Mouse (Mus musculus): Measurements from ENCODE around the gene Adgrl2. TPM values are rescaled to one million over a fixed set of nuclear protein-coding genes. Genes with fewer than 3 reads are reported as not detected.

The Adgrl2 gene
- polyA plus RNA-seq, 1 experiment = 7.6 TPM

DNA sequence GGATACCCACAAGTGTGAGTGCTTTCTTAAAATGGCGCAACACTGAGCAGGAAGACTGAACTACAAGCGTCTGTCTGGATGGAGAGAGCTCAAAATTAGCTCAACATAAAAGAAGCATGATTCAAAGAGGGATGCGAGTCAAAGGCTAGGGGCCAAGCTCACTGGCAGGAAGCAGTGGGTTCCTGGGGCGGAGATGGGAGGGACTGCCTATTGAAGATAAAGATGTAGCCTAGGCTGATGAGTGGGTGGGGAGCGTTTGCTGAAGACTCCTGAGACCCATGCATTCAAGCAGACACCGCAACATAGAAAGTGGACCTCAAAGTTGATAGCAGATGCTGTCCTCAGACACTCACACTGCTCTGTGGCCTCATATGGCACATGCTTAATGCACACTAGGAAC is 146.2 kb downstream of the Adgrl2 start:
- no peak overlapping the region for H3K4me3 ChIP-seq (ENCODE audit: control insufficient read depth, insufficient read depth, low read length)
- 60% methylated on average over 6 of the region's 6 CpGs for WGBS
- TF ChIP-seq CTCF (IDR thresholded peaks at IDR 0.05; ENCODE audit: borderline replicate concordance, control insufficient read depth, extremely low read depth, insufficient read depth, low read length, poor library complexity) (no peak), POLR2A (IDR thresholded peaks at IDR 0.05; ENCODE audit: control insufficient read depth, extremely low read depth, insufficient read depth, low read length, poor library complexity) (no peak)
- H3K4me1 ChIP-seq (replicated peaks; ENCODE audit: control insufficient read depth, insufficient read depth, low read length) = peaks cover 3% of the 10 kb centered on the region; the same call in 1 of the 2 replicates
- H3K36me3 ChIP-seq (ENCODE audit: control insufficient read depth, insufficient read depth, low read length) = no peaks in the 10 kb centered on the region
- DNase-seq = no peak
- no peaks in the 10 kb centered on the region for H3K27me3 ChIP-seq (ENCODE audit: control insufficient read depth, insufficient read depth, low read length)
- no peak overlapping the region for H3K27ac ChIP-seq (ENCODE audit: control insufficient read depth, insufficient read depth, low read length)

DNA sequence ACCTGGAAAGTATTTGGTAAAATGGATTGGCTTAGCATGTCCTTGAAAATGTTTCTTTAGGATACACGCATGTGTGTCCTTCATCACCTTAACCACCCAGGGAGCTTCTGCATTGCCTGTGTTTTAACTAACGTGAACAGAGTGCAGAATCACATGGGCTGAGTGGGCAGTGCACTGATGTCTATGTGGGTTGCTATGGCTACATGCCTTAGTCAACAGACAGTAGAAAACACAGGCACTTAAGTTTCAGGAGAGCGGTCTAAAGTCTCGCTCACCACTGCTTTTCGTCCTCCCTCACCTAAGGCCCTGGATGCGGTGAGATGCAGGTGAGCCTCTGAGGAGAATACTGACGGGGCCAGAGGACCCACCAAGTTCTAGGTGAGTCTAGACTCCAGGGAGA is 147.8 kb downstream of the Adgrl2 start:
- no peak for TF ChIP-seq POLR2A (IDR thresholded peaks at IDR 0.05; ENCODE audit: control insufficient read depth, extremely low read depth, insufficient read depth, low read length, poor library complexity)
- no peak overlapping the region for H3K27ac ChIP-seq (ENCODE audit: control insufficient read depth, insufficient read depth, low read length)
- WGBS = 95% methylated on average over 7 of the region's 7 CpGs
- DNase-seq = no peak
- H3K27me3 ChIP-seq (ENCODE audit: control insufficient read depth, insufficient read depth, low read length) = no peaks in the 10 kb centered on the region
- no peak overlapping the region for H3K4me3 ChIP-seq (ENCODE audit: control insufficient read depth, insufficient read depth, low read length)
- no peaks in the 10 kb centered on the region for H3K36me3 ChIP-seq (ENCODE audit: control insufficient read depth, insufficient read depth, low read length)
- peaks cover 3% of the 10 kb centered on the region; the same call in 1 of the 2 replicates for H3K4me1 ChIP-seq (replicated peaks; ENCODE audit: control insufficient read depth, insufficient read depth, low read length)

DNA sequence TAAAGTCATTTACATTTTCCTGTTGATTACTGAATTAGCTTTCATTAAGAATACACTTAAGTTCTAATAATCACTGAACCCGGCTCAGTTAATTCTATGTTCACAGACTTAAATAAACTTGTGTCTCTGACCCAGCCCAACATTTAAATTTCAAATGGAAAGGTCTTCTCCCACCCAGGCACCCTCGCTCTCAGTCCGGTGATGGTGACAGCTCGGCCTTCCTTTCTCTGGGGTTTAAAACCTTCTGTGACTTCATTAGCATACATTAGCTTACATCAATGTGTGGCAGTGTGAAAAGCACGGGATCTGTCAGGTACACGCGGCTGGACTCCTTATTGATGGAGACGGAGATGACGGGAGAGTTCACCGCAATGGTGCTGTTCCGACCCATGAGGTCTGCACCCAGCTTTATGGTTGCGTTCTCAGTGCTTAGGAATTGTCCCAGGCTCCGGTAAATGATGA is 151.5 kb downstream of the Adgrl2 start:
- Histone ChIP-seq H3K27me3 (ENCODE audit: control insufficient read depth, insufficient read depth, low read length) (no peaks in the 10 kb centered on the region), H3K4me3 (ENCODE audit: control insufficient read depth, insufficient read depth, low read length) (no peak overlapping the region), H3K4me1 (replicated peaks; ENCODE audit: control insufficient read depth, insufficient read depth, low read length) (no peaks in the 10 kb centered on the region), H3K36me3 (ENCODE audit: control insufficient read depth, insufficient read depth, low read length) (no peaks in the 10 kb centered on the region), H3K27ac (ENCODE audit: control insufficient read depth, insufficient read depth, low read length) (no peak overlapping the region)
- DNase-seq = no peak
- WGBS = 97% methylated on average over 13 of the region's 13 CpGs
- TF ChIP-seq CTCF (IDR thresholded peaks at IDR 0.05; ENCODE audit: borderline replicate concordance, control insufficient read depth, extremely low read depth, insufficient read depth, low read length, poor library complexity) (no peak), POLR2A (IDR thresholded peaks at IDR 0.05; ENCODE audit: control insufficient read depth, extremely low read depth, insufficient read depth, low read length, poor library complexity) (no peak)

DNA sequence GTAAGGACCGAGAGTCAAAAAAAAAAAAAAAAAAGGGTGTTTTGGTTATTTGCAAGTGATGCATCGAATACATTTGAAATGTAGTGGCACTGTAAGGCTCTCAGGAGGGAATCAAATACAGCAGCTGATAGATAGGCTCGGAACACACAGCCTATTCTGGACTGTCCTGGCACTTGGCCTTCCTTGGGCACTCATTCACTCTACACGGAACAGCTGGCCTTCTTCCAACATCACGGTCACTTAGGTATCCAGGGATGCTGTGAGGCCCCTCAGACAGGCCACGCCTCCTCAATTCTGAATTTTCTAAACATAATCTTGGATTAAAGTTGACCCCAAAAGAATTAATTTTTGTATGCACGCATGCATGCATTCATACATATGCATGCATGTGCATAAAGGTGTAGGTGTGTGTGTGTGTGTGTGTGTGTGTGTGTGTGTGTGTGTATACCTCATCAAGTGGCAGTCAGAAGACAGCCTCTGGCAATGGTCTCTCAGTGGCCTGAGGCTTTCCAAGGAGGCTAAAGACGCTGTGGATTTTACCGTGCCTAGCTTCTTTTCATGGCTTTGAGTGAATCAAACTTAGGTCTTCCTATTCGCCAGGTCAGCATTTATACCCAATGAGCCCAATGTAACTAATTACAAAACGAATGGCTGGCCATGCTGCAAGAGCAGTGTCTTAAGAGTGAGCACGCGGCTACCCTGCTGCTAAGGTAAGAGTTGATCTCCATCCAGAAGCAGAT is 152.1 kb downstream of the Adgrl2 start:
- H3K27ac ChIP-seq (ENCODE audit: control insufficient read depth, insufficient read depth, low read length) = no peak overlapping the region

DNA sequence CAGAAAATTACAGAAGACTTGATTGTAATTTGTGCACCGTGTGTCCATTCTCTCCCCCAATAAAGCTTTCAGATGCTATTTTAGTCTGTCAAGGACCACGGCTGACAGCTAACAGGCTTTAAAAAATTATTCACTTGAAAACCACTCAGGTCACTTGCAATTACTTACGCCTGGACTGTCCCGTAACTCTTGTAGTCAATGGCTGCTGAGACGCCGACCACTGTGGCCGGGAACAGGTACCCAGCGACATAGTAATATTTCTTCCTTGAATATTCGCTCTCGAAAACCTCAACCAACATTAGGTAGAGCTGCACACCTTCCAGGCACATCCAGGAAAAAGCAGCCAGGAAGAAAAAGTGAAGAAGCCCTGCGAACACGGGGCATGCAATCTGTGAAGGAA is 155.2 kb downstream of the Adgrl2 start:
- DNase-seq = no peak
- 98% methylated on average over 12 of the region's 12 CpGs for WGBS
- H3K27me3 ChIP-seq (ENCODE audit: control insufficient read depth, insufficient read depth, low read length) = no peaks in the 10 kb centered on the region
- no peak overlapping the region for H3K27ac ChIP-seq (ENCODE audit: control insufficient read depth, insufficient read depth, low read length)
- no peaks in the 10 kb centered on the region for H3K36me3 ChIP-seq (ENCODE audit: control insufficient read depth, insufficient read depth, low read length)
- H3K4me1 ChIP-seq (replicated peaks; ENCODE audit: control insufficient read depth, insufficient read depth, low read length) = no peaks in the 10 kb centered on the region
- no peak overlapping the region for H3K4me3 ChIP-seq (ENCODE audit: control insufficient read depth, insufficient read depth, low read length)
- TF ChIP-seq CTCF (IDR thresholded peaks at IDR 0.05; ENCODE audit: borderline replicate concordance, control insufficient read depth, extremely low read depth, insufficient read depth, low read length, poor library complexity) (no peak), POLR2A (IDR thresholded peaks at IDR 0.05; ENCODE audit: control insufficient read depth, extremely low read depth, insufficient read depth, low read length, poor library complexity) (no peak)

More for the DNA sequence above, 152.1 kb downstream of the Adgrl2 start:
- Histone ChIP-seq H3K36me3 (ENCODE audit: control insufficient read depth, insufficient read depth, low read length) (no peaks in the 10 kb centered on the region), H3K27me3 (ENCODE audit: control insufficient read depth, insufficient read depth, low read length) (no peaks in the 10 kb centered on the region), H3K4me1 (replicated peaks; ENCODE audit: control insufficient read depth, insufficient read depth, low read length) (no peaks in the 10 kb centered on the region), H3K4me3 (ENCODE audit: control insufficient read depth, insufficient read depth, low read length) (no peak overlapping the region)
- WGBS = 95% methylated on average over 13 of the region's 13 CpGs
- TF ChIP-seq POLR2A (IDR thresholded peaks at IDR 0.05; ENCODE audit: control insufficient read depth, extremely low read depth, insufficient read depth, low read length, poor library complexity) (no peak), CTCF (IDR thresholded peaks at IDR 0.05; ENCODE audit: borderline replicate concordance, control insufficient read depth, extremely low read depth, insufficient read depth, low read length, poor library complexity) (no peak)
- no peak for DNase-seq

DNA sequence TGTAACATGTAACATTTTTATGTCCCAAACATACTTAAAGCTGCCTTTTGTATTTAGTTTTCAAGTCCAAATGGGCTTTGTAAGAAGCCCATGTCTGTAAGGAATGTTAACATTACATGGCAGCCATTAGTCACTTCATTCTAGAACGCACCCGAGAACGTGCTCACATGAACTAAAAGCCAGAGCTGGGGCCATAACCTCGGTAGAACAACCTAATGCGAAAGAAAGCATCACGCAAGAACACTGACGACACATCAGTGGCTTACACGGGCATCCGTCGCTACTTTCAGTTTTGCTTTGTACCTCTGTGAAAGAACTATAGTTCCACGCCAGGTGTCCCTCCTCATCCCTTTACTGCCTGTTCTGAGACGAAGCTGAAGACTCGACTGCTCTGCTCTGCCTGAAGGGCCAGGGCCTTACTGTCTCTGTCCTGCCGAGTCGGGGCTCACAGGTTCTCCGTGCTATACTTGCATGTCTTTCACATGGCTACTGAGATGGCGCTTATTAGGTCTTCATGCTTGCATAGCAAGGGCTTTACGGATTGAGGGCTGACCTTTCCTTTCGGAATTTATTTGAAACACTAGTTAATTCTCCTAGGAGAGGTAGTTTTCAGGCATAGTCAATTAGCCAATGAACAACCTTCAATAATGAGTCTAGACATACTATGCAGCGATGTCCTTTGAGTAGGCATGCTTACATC is 157.1 kb downstream of the Adgrl2 start:
- 95% methylated on average over 20 of the region's 20 CpGs for WGBS
- Histone ChIP-seq H3K27me3 (ENCODE audit: control insufficient read depth, insufficient read depth, low read length) (no peaks in the 10 kb centered on the region), H3K27ac (ENCODE audit: control insufficient read depth, insufficient read depth, low read length) (no peak overlapping the region), H3K4me1 (replicated peaks; ENCODE audit: control insufficient read depth, insufficient read depth, low read length) (no peaks in the 10 kb centered on the region), H3K36me3 (ENCODE audit: control insufficient read depth, insufficient read depth, low read length) (no peaks in the 10 kb centered on the region), H3K4me3 (ENCODE audit: control insufficient read depth, insufficient read depth, low read length) (no peak overlapping the region)
- no peak for TF ChIP-seq CTCF (IDR thresholded peaks at IDR 0.05; ENCODE audit: borderline replicate concordance, control insufficient read depth, extremely low read depth, insufficient read depth, low read length, poor library complexity)
- TF ChIP-seq POLR2A (IDR thresholded peaks at IDR 0.05; ENCODE audit: control insufficient read depth, extremely low read depth, insufficient read depth, low read length, poor library complexity) = no peak
- no peak for DNase-seq

Measured in thymus, adult 2 months (tissue).